15 mouse cellular contexts compared by ENCODE assay signal in genomic region chr10:117556851-117557542, GRCm38 (mm10).
"Had no signal": no experiment of that assay in that cellular context is flagged by ENCODE, and none has a peak within 500 bp of the region (broad histone marks: within the 10 kb centered on the region; RNA-seq: fewer than 3 reads in every experiment).

No protein-coding gene starts in this region.

- ATAC-seq: lung, postnatal 0 days; midbrain, embryonic 16.5 days had no signal

- H3K4me3 ChIP-seq: left cerebral cortex, adult 2 months; limb, embryonic 15.5 days; liver, embryonic 13.5 days; megakaryocyte, embryonic 14.5 days; neural tube, embryonic 13.5 days had no signal

- H3K4me1 ChIP-seq: liver, embryonic 13.5 days; megakaryocyte, embryonic 14.5 days had no signal

- H3K27ac ChIP-seq: left cerebral cortex, adult 2 months; limb, embryonic 15.5 days; liver, embryonic 13.5 days; neural tube, embryonic 13.5 days had no signal

- H3K9ac ChIP-seq: limb, embryonic 15.5 days; liver, embryonic 13.5 days; neural tube, embryonic 13.5 days had no signal

- H3K4me2 ChIP-seq: limb, embryonic 15.5 days; liver, embryonic 13.5 days; midbrain, embryonic 11.5 days; neural tube, embryonic 13.5 days had no signal

- H3K9me3 ChIP-seq: limb, embryonic 15.5 days; liver, embryonic 13.5 days; neural tube, embryonic 13.5 days had no signal

- DNase-seq: kidney, adult 11 months; kidney, adult 9 months; kidney, postnatal 14 days; liver, embryonic 13.5 days; lung, adult 18-20 months; lung, postnatal 36 days; retina, postnatal 1 day; thymus, postnatal 4 days had no signal

- H3K36me3 ChIP-seq: limb, embryonic 15.5 days; liver, embryonic 13.5 days; neural tube, embryonic 13.5 days had no signal

- H3K27me3 ChIP-seq: limb, embryonic 15.5 days; liver, embryonic 13.5 days; megakaryocyte, embryonic 14.5 days; neural tube, embryonic 13.5 days had no signal
